Mouse (Mus musculus): ENCODE measurements around the gene Adamtsl1. TPM values are rescaled to one million over a fixed set of nuclear protein-coding genes. Genes with fewer than 3 reads are reported as not detected.

Gene Adamtsl1
- polyA plus RNA-seq, 1 experiment: 1.1 TPM

- Histone ChIP-seq H3K27me3 (ENCODE audit: control insufficient read depth, insufficient read depth, low read length) (no peaks in the 10 kb centered on the region), H3K27ac (ENCODE audit: control insufficient read depth, insufficient read depth, low read length) (no peak overlapping the region), H3K4me3 (ENCODE audit: control insufficient read depth, insufficient read depth, low read length) (no peak overlapping the region), H3K4me1 (replicated peaks; ENCODE audit: control insufficient read depth, insufficient read depth, low read length) (no peaks in the 10 kb centered on the region), H3K36me3 (ENCODE audit: control insufficient read depth, insufficient read depth, low read length) (no peaks in the 10 kb centered on the region)
- TF ChIP-seq POLR2A (IDR thresholded peaks at IDR 0.05; ENCODE audit: control insufficient read depth, extremely low read depth, insufficient read depth, low read length, poor library complexity): no peak
- no peak for TF ChIP-seq CTCF (IDR thresholded peaks at IDR 0.05; ENCODE audit: borderline replicate concordance, control insufficient read depth, extremely low read depth, insufficient read depth, low read length, poor library complexity)
- no peak for DNase-seq
- WGBS: 95% methylated on average over 3 of the region's 3 CpGs
These were observed 921.7 kb downstream of the Adamtsl1 start for GRCm38 (mm10) chr4:86435631-86436030.

GRCm38 (mm10) chr4:86436336-86436735 is 922.4 kb downstream of the Adamtsl1 start:
- WGBS: 94% methylated on average over 3 of the region's 3 CpGs
- no peak overlapping the region for H3K4me3 ChIP-seq (ENCODE audit: control insufficient read depth, insufficient read depth, low read length)
- DNase-seq: no peak

GRCm38 (mm10) chr4:86450468-86450867 is 936.5 kb downstream of the Adamtsl1 start:
- no peaks in the 10 kb centered on the region for H3K36me3 ChIP-seq (ENCODE audit: control insufficient read depth, insufficient read depth, low read length)
- H3K4me3 ChIP-seq (ENCODE audit: control insufficient read depth, insufficient read depth, low read length): no peak overlapping the region
- DNase-seq: no peak
- H3K27me3 ChIP-seq (ENCODE audit: control insufficient read depth, insufficient read depth, low read length): no peaks in the 10 kb centered on the region
- no peaks in the 10 kb centered on the region for H3K4me1 ChIP-seq (replicated peaks; ENCODE audit: control insufficient read depth, insufficient read depth, low read length)
- 97% methylated on average over 3 of the region's 3 CpGs for WGBS
- H3K27ac ChIP-seq (ENCODE audit: control insufficient read depth, insufficient read depth, low read length): no peak overlapping the region
- TF ChIP-seq POLR2A (IDR thresholded peaks at IDR 0.05; ENCODE audit: control insufficient read depth, extremely low read depth, insufficient read depth, low read length, poor library complexity) (no peak), CTCF (IDR thresholded peaks at IDR 0.05; ENCODE audit: borderline replicate concordance, control insufficient read depth, extremely low read depth, insufficient read depth, low read length, poor library complexity) (no peak)

More at GRCm38 (mm10) chr4:86436336-86436735, 922.4 kb downstream of the Adamtsl1 start:
- Histone ChIP-seq H3K36me3 (ENCODE audit: control insufficient read depth, insufficient read depth, low read length) (no peaks in the 10 kb centered on the region), H3K27ac (ENCODE audit: control insufficient read depth, insufficient read depth, low read length) (no peak overlapping the region), H3K4me1 (replicated peaks; ENCODE audit: control insufficient read depth, insufficient read depth, low read length) (no peaks in the 10 kb centered on the region), H3K27me3 (ENCODE audit: control insufficient read depth, insufficient read depth, low read length) (no peaks in the 10 kb centered on the region)
- TF ChIP-seq POLR2A (IDR thresholded peaks at IDR 0.05; ENCODE audit: control insufficient read depth, extremely low read depth, insufficient read depth, low read length, poor library complexity) (no peak), CTCF (IDR thresholded peaks at IDR 0.05; ENCODE audit: borderline replicate concordance, control insufficient read depth, extremely low read depth, insufficient read depth, low read length, poor library complexity) (no peak)

GRCm38 (mm10) chr4:86464808-86465207 is 950.8 kb downstream of the Adamtsl1 start:
- H3K27ac ChIP-seq (ENCODE audit: control insufficient read depth, insufficient read depth, low read length): no peak overlapping the region
- WGBS: 97% methylated on average over 5 of the region's 5 CpGs
- TF ChIP-seq CTCF (IDR thresholded peaks at IDR 0.05; ENCODE audit: borderline replicate concordance, control insufficient read depth, extremely low read depth, insufficient read depth, low read length, poor library complexity) (no peak), POLR2A (IDR thresholded peaks at IDR 0.05; ENCODE audit: control insufficient read depth, extremely low read depth, insufficient read depth, low read length, poor library complexity) (no peak)
- H3K4me1 ChIP-seq (replicated peaks; ENCODE audit: control insufficient read depth, insufficient read depth, low read length): no peaks in the 10 kb centered on the region
- H3K27me3 ChIP-seq (ENCODE audit: control insufficient read depth, insufficient read depth, low read length): no peaks in the 10 kb centered on the region
- no peak for DNase-seq
- H3K4me3 ChIP-seq (ENCODE audit: control insufficient read depth, insufficient read depth, low read length): no peak overlapping the region
- H3K36me3 ChIP-seq (ENCODE audit: control insufficient read depth, insufficient read depth, low read length): no peaks in the 10 kb centered on the region

Data from thymus, adult 2 months (tissue).